In genomic region chr12:64335167-64335566, GRCm38 (mm10) we compare ENCODE assay signal across 23 mouse cellular contexts.
DNase-seq lines count a peak whose midpoint lies in the region; ATAC-seq lines count a peak whose summit lies in the region.
"Had no signal": no experiment of that assay in that cellular context is flagged by ENCODE, and none has a peak within 500 bp of the region (broad histone marks: within the 10 kb centered on the region; RNA-seq: fewer than 3 reads in every experiment).

No protein-coding gene starts in this region.

- peak; percentile 57; the same call in 1 of the 2 replicates for ATAC-seq in kidney, embryonic 14.5 days (ENCODE audit: low FRiP score, low TSS enrichment)
- ATAC-seq in kidney, embryonic 16.5 days (ENCODE audit: low FRiP score, low TSS enrichment): 0 out of 2 replicates have a peak, but pooled peaks have one; percentile 51
- ATAC-seq: activated CD4-positive, CD25-positive, alpha-beta regulatory T cell, adult 4 months; CD4-positive, CD25-positive, alpha-beta regulatory T cell, adult 4 months; forebrain, embryonic 13.5 days; forebrain, embryonic 15.5 days; Patski had no signal

- H3K4me2 ChIP-seq in kidney, embryonic 14.5 days (replicated peaks; ENCODE audit: low read depth, low read length): no peak overlapping the region
- no peak overlapping the region for H3K4me2 ChIP-seq in kidney, embryonic 16.5 days (replicated peaks; ENCODE audit: low read depth, low read length)
- H3K4me2 ChIP-seq: embryonic facial prominence, embryonic 12.5 days; forebrain, embryonic 13.5 days; forebrain, embryonic 15.5 days had no signal

- DNase-seq in kidney, adult 8-10 months: no peak
- DNase-seq in kidney, postnatal 36 days: no peak
- peak; percentile 22 for DNase-seq in large intestine, adult 2 months (ENCODE audit: low read depth, low spot score)
- DNase-seq: adrenal gland, adult 8-10 months; adrenal gland, postnatal 14 days; adrenal gland, postnatal 36 days; B cell, adult 2 months; cerebellum, adult 11-12 months; cerebellum, adult 2 months; cerebellum, adult 9-10 months; cerebellum, postnatal 10 days; cerebellum, postnatal 25 days had no signal

- H3K4me1 ChIP-seq in kidney, embryonic 14.5 days (ENCODE audit: control insufficient read depth, insufficient read depth, low read length): no peaks in the 10 kb centered on the region
- H3K4me1 ChIP-seq in kidney, embryonic 16.5 days (ENCODE audit: insufficient read depth, low read length): no peaks in the 10 kb centered on the region
- H3K4me1 ChIP-seq: embryonic facial prominence, embryonic 10.5 days; embryonic facial prominence, embryonic 12.5 days; forebrain, embryonic 13.5 days; forebrain, embryonic 15.5 days had no signal

- H3K9ac ChIP-seq in kidney, embryonic 14.5 days (ENCODE audit: low read depth, low read length): no peak overlapping the region
- H3K9ac ChIP-seq in kidney, embryonic 16.5 days (replicated peaks; ENCODE audit: low read length): no peak overlapping the region
- H3K9ac ChIP-seq: embryonic facial prominence, embryonic 12.5 days; forebrain, embryonic 13.5 days; forebrain, embryonic 15.5 days had no signal

- no peaks in the 10 kb centered on the region for H3K9me3 ChIP-seq in kidney, embryonic 14.5 days (ENCODE audit: control insufficient read depth, low read length)
- H3K9me3 ChIP-seq in kidney, embryonic 16.5 days (ENCODE audit: low read length): no peaks in the 10 kb centered on the region
- H3K9me3 ChIP-seq: embryonic facial prominence, embryonic 10.5 days; embryonic facial prominence, embryonic 12.5 days; forebrain, embryonic 13.5 days; forebrain, embryonic 15.5 days; G1E had no signal

- no peak overlapping the region for H3K4me3 ChIP-seq in kidney, embryonic 14.5 days (ENCODE audit: low read length)
- no peak overlapping the region for H3K4me3 ChIP-seq in kidney, embryonic 16.5 days (ENCODE audit: low read length)
- H3K4me3 ChIP-seq: embryonic facial prominence, embryonic 10.5 days; embryonic facial prominence, embryonic 12.5 days; forebrain, embryonic 13.5 days; forebrain, embryonic 15.5 days had no signal

- H3K36me3 ChIP-seq in kidney, embryonic 14.5 days (ENCODE audit: control insufficient read depth, insufficient read depth, low read length): no peaks in the 10 kb centered on the region
- H3K36me3 ChIP-seq in kidney, embryonic 16.5 days (ENCODE audit: insufficient read depth, low read length): no peaks in the 10 kb centered on the region
- H3K36me3 ChIP-seq: embryonic facial prominence, embryonic 10.5 days; embryonic facial prominence, embryonic 12.5 days; forebrain, embryonic 15.5 days; G1E had no signal

- no peaks in the 10 kb centered on the region for H3K27me3 ChIP-seq in kidney, embryonic 14.5 days (ENCODE audit: control insufficient read depth, insufficient read depth, low read length)
- H3K27me3 ChIP-seq in kidney, embryonic 16.5 days (ENCODE audit: insufficient read depth, low read length): no peaks in the 10 kb centered on the region
- H3K27me3 ChIP-seq: CH12.LX; embryonic facial prominence, embryonic 12.5 days; forebrain, embryonic 13.5 days; forebrain, embryonic 15.5 days; Patski had no signal

- H3K27ac ChIP-seq in kidney, embryonic 14.5 days (ENCODE audit: low read depth, low read length): no peak overlapping the region
- no peak overlapping the region for H3K27ac ChIP-seq in kidney, embryonic 16.5 days (ENCODE audit: low read length)
- H3K27ac ChIP-seq: embryonic facial prominence, embryonic 10.5 days; embryonic facial prominence, embryonic 12.5 days; forebrain, embryonic 13.5 days; forebrain, embryonic 15.5 days had no signal
